Mouse (Mus musculus): ENCODE measurements at regions not wholly inside any gene's neighbourhood (a gene's known extent, or its start where the extent isn't known, plus 50 kb on each side); places are given as distances from the start of the nearest gene placed in this dataset.

DNA sequence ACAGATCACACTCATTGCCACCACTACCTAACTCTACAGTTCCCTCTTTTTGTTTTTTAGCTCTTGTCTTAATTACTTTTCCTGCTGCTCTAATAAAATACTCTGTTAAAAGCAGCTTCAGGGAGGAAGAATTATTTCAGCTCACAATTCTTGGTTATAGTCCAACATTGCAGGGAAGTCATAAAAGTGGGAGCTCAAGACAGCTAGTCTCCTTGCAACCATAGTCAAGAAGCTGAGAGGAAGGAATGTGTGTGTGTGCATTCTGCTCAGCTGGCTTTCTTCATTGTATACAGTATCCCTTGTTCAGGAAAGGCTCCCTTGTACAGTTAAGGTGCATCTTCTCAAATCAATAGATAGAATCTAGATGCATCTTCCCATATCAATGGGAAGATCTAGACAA is 152.4 kb upstream of the Gm37988 start:
- no peak for TF ChIP-seq TAL1 (IDR thresholded peaks at IDR 0.05; ENCODE audit: low read length)
- TF ChIP-seq GATA1 (IDR thresholded peaks at IDR 0.05; ENCODE audit: low read length): no peak
